Mouse (Mus musculus) layer of hippocampus, postnatal 14 days (tissue): ENCODE results near the gene Abcg8. TPM values are rescaled to one million over a fixed set of nuclear protein-coding genes. Genes with fewer than 3 reads are reported as not detected.

Experiments
- DNase-seq, 2 experiments: peaks; one replicate each; pipeline ENCODE4 v3.0.0; 2021 to 2022; ENCODE audit warnings: low spot score in 2 of 2, mixed read lengths in 1 of 2
- total RNA-seq, 2 experiments: library from RNA; stranded (reverse); gene quantifications; 2 replicates each; pipeline ENCODE4 v1.2.3; 2021

Gene Abcg8
- total RNA-seq, 2 experiments from 2014 or later, result not detected

- DNase-seq, result peak; percentile 31 to 33
These were observed 33.3 kb downstream of the Abcg8 start for GRCm38 (mm10) chr17:84709403-84709851.

DNA sequence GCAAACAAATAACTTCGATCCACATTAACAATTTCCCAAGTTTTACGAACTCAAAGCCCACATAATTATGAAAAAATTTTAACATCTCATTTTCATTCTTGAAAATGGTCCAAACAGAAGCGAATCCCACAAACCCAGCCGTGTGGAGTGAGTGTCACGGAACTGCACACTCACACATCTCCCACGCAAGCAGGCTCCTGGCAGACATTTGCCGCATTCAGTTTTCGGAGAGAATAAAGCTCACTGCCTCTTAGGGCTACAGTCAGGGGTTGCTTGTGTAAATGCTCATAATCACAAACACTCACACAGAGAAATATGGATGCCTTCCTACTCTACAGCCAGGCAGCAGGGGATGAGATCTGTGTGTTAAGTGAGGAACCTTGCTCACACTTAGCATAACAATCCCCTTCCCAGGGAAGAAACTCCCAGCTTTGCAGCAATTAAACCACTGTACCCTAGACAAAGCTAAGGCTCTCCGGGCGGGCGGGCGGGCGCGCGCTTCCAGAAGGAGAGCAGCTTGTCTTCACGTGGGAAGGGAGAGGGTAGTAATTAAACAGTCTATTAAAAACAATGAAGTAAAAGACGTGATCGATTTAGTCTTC, 37.6 kb downstream of the Abcg8 start:
- DNase-seq, result peak in 1 of 2 experiments; percentile 55

GRCm38 (mm10) chr17:84714930-84715329, 38.8 kb downstream of the Abcg8 start:
- no peak for DNase-seq

- no peak for DNase-seq
These were observed 40.3 kb downstream of the Abcg8 start for GRCm38 (mm10) chr17:84716252-84716872.

- no peak for DNase-seq
These were observed 41.3 kb downstream of the Abcg8 start for GRCm38 (mm10) chr17:84717416-84717815.

DNA sequence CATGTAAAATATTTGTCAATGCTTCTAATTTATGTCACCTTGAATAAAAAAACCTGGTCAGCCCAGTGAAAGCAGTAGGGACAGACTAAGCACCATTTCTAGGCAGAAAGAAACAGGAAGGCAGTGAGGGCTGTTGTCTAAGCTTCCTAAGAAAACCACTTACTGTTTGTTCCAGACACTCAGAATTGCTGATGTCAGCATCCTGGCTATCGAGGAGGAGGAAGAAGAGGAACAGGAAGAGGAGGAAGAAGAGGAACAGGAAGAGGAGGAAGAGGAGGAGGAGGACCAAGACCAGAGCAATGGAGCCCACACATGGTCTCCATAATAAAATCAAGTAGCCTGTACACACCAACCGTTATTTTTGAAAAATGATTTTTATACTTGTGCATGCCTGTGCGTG, 43.0 kb downstream of the Abcg8 start:
- no peak for DNase-seq

DNA sequence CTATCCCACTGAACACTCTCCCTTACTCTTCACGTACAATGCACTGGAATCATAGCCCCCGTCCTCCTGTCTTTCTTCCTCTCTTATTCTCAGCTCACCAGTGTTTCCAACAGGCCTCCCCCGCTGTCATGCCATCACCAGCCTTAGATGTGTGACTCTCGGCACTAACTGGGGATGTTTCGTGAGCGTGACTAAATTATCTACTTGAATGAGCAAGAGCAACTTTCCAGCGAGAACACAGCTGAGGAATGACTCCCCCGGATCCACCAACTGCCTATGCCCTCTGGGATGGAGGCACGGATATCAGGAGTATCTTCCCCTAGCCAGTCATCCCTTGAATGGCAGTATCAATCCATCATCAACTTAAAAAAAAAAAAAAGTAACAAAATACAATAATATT, 47.9 kb downstream of the Abcg8 start:
- no peak for DNase-seq

- DNase-seq, result no peak
These were observed 49.1 kb downstream of the Abcg8 start for GRCm38 (mm10) chr17:84725163-84725562.

GRCm38 (mm10) chr17:84728201-84728911, 52.3 kb downstream of the Abcg8 start:
- no peak for DNase-seq

DNA sequence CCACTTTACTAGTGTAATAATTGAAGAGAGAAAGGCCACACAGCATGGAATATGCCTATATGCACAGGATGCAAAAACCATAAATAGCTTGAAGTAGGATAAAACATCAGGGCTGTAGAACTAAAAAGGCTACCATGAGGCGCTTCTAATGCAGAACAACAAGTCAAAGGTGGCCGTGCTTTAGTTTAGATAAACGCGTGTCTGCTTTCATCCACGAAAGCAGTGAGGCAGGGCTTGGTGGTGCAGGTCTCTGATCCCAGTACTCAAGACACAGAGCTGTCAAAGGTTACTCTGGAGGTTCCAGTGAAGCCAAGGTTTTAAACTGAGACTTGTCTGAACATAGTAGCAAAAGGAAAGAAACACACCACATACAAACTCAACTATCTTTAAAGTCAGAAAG, 53.0 kb downstream of the Abcg8 start:
- no peak for DNase-seq

GRCm38 (mm10) chr17:84731361-84731760, 55.3 kb downstream of the Abcg8 start:
- no peak for DNase-seq

DNA sequence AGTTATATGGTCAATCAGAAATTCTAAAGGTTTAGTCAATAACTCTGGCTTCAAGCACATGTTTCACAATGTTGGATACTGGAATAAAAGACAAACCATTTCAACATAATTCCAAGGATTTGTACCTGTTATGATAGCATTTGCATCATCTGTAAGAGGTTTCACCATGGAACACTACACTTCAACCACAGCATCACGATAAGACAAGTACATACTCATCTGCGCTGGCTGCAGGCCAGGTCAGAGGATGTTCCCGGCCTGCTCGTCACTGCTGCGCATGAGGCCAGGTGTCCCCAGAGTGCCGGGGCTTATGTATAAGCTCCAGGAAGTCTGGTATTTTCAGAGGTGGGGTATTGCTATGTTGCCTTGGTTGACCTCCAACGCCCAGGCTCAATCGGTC, 56.5 kb downstream of the Abcg8 start:
- DNase-seq, result no peak

GRCm38 (mm10) chr17:84736719-84737118, 60.6 kb downstream of the Abcg8 start:
- DNase-seq, result no peak

GRCm38 (mm10) chr17:84738073-84738797, 62.1 kb downstream of the Abcg8 start:
- no peak for DNase-seq

DNA sequence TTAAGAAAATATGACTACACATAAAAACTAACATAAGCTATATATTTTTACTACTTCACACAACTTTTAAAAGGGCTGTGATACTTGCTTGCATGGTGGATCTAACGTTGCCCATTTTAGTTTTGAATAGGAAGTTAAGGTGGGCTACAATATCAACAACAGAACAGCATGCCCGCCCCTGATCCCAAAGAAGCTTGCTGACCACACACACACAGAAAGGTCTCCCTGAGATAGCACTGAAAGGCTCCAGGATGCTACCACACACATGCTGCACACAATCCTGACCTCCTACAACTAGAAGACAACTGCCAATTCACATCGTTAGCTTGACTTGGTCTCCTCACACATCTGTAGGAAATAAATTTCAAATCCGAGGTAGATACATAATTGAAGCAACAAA, 68.2 kb downstream of the Abcg8 start:
- no peak for DNase-seq

- no peak for DNase-seq
These were observed 68.9 kb downstream of the Abcg8 start for GRCm38 (mm10) chr17:84745001-84745400.

- DNase-seq, result peak in 1 of 2 experiments; percentile 37
These were observed 71.1 kb downstream of the Abcg8 start for GRCm38 (mm10) chr17:84747212-84747611.

DNA sequence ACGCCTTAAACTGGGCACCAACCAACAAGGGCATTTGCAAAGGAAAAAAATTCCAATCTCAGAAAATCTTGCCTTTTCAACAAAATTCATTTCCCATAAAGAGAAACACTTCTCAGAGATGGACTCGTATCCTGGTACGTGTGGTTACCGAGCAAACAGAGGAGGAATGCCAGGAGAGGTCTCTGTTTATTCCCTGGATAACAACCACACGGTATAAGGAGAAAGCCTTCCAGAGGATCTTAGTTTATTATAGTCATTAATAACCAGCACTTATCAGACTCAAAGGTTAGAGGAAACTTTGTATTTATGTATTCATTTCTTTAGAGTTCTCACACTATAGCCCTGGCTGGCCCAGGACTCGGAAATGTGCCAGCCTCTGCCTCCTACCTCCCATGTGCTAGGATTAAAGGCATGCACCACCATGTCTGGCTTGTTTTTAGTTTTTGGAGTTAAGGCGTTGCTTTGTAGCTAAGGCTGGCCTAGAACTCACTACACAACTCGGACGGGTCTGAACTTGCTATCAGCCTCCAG, 72.1 kb downstream of the Abcg8 start:
- DNase-seq, result no peak

DNA sequence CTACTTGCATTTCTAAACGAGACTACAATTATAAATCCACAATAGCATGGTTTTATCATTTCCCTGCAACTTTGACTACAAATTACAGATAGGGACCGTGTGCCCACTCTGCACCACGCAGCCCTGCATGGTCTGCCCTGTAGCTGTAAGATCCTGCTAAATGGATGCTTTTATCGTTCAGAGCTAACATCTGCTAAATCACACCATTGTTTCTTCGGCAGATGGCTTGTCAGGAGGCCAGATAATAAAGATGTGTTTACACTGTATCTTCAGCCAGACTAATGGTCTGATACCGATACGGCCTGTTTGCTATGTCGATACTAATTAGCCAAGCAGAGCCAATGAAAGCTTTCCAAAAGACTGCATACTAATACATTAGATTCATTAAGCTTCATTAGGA, 73.2 kb downstream of the Abcg8 start:
- peak; percentile 21 to 66 for DNase-seq
